Mouse (Mus musculus) forebrain, embryonic 12.5 days (tissue): ENCODE results near the gene Aff4. TPM values are rescaled to one million over a fixed set of nuclear protein-coding genes. Genes with fewer than 3 reads are reported as not detected.
A peak's percentile ranks its signal among the peaks of the same experiment; 100 is the strongest.
"Not testable (repeated sequence)": the region's sequence is repeated elsewhere in the genome, so short reads cannot be mapped to it uniquely, and the experiment has no call there.

Experiments
- ATAC-seq: fragments of 200-750 bp; cut with Nextera tagmentation; 2 replicates; pipeline ENCODE4 v1.8.0; 2017; ENCODE audit warnings: moderate TSS enrichment; ENCODE audit not compliant: low FRiP score
- H3K27ac ChIP-seq: fragments of 300-500 bp; sonication (generic); 2 replicates; pipeline ENCODE4 v1.5.1; 2016; ENCODE audit warnings: mild to moderate bottlenecking
- H3K27me3 ChIP-seq: fragments of 300-500 bp; sonication (generic); 2 replicates; pipeline ENCODE4 v1.6.1; 2016; ENCODE audit warnings: mild to moderate bottlenecking
- H3K36me3 ChIP-seq: fragments of 300-500 bp; sonication (generic); replicated peaks from 2 replicates; pipeline ENCODE4 v1.6.1; 2016; ENCODE audit warnings: mild to moderate bottlenecking
- H3K4me1 ChIP-seq: fragments of 300-500 bp; sonication (generic); 2 replicates; pipeline ENCODE4 v1.6.1; 2016
- H3K4me2 ChIP-seq: fragments of 300-500 bp; sonication (generic); 2 replicates; pipeline ENCODE4 v1.6.1; 2016; ENCODE audit warnings: mild to moderate bottlenecking, moderate library complexity
- H3K4me3 ChIP-seq: fragments of 300-500 bp; sonication (generic); replicated peaks from 2 replicates; pipeline ENCODE4 v1.5.1; 2016; ENCODE audit warnings: mild to moderate bottlenecking
- H3K9ac ChIP-seq: fragments of 300-500 bp; sonication (generic); 2 replicates; pipeline ENCODE4 v1.6.1; 2016; ENCODE audit warnings: mild to moderate bottlenecking
- H3K9me3 ChIP-seq: fragments of 300-500 bp; sonication (generic); 2 replicates; pipeline ENCODE4 v1.6.1; 2016
- WGBS: fragments of 180-500 bp; shearing (Covaris S2); methylation state at CpG from one replicate; pipeline ENCODE4 v1.1.7; 2016; 5-methylcytosine and 5-hydroxymethylcytosine counted together
- polyA plus RNA-seq: library from polyadenylated mRNA; unstranded; fragments of >200 nt; fragmentation: Nextera tagmentation; extraction: Ambion mirVana; gene quantifications from 2 replicates; pipeline ENCODE4 v1.2.1, GENCODE M21; 2016

Aff4 gene
- polyA plus RNA-seq, 1 experiment from 2014 or later: 77.6 TPM

DNA sequence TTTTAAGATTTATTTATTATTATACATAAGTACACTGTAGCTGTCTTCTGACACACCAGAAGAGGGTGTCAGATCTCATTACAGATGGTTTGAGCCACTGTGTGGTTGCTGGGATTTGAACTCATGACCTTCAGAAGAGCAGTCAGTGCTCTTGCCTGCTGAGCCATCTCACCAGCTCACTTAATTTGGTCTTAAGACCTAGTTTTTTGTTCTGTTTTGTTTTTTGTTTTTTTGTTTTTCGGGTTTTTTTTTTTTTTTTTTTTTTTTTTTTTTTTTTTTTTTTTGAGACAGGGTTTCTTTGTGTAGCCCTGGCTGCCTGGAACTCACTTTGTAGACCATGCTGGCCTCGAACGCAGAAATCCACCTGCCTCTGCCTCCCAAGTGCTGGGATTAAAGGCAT is 32.1 kb upstream of the Aff4 start:
- ATAC-seq, H3K4me3 ChIP-seq, H3K4me2 ChIP-seq, H3K27me3 ChIP-seq, H3K9ac ChIP-seq, H3K9me3 ChIP-seq, H3K36me3 ChIP-seq, H3K4me1 ChIP-seq, H3K27ac ChIP-seq: not testable (repeated sequence)
- 83% methylated on average over 3 of the region's 3 CpGs for WGBS

- H3K27me3 ChIP-seq, H3K9me3 ChIP-seq, H3K36me3 ChIP-seq, H3K27ac ChIP-seq, H3K4me2 ChIP-seq, H3K4me3 ChIP-seq, H3K9ac ChIP-seq, ATAC-seq, H3K4me1 ChIP-seq: not testable (repeated sequence)
- WGBS: 94% methylated on average over 13 of the region's 13 CpGs
Observed at GRCm38 (mm10) chr11:53319867-53320266, 30.8 kb upstream of the Aff4 start.

- Histone ChIP-seq H3K4me3 (peak within 1 kb of the TSS; percentile 80), H3K36me3 (peaks cover 18% of the 10 kb centered on the region), H3K9me3 (no peaks in the 10 kb centered on the region), H3K27me3 (no peaks in the 10 kb centered on the region; the same call in 1 of the 2 replicates), H3K4me1 (peaks cover 9% of the 10 kb centered on the region), H3K27ac (peak within 1 kb of the TSS; percentile 65), H3K4me2 (peak within 1 kb of the TSS; percentile 56), H3K9ac (peak within 1 kb of the TSS; percentile 80)
- WGBS: 0% methylated on average over 21 of the region's 21 CpGs
- ATAC-seq: peak; percentile 96
Observed at GRCm38 (mm10) chr11:53324512-53324968, 26.1 kb upstream of the Aff4 start, which contains the start of gene Zcchc10. Gene Zcchc10, plus strand, starts transcription at chr11:53324679.

DNA sequence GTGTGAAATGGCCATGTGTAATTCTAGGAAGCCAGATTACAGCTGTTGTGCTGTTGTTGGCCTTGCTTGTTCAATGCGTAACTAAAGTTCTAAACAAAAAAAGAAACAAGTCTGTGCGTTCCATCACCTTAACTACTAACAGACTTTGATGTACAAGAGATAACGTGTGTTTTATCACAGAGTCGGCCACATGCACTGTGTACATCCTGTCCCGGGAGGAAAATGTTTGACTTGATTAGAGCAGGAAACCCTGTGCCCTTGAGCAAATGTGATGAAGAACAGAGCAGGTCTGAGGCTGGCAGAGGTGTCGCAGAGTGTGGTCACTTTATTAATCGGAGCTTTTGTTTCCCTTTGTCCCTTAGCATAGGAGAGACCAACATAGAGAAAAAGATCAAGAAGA is 20.3 kb upstream of the Aff4 start:
- H3K4me3 ChIP-seq: no peak overlapping the region
- no peak for ATAC-seq
- H3K27me3 ChIP-seq: no peaks in the 10 kb centered on the region
- no peak overlapping the region for H3K27ac ChIP-seq
- H3K9ac ChIP-seq: no peak overlapping the region
- peaks cover 6% of the 10 kb centered on the region for H3K4me1 ChIP-seq
- H3K36me3 ChIP-seq: peaks cover 46% of the 10 kb centered on the region
- no peaks in the 10 kb centered on the region for H3K9me3 ChIP-seq
- H3K4me2 ChIP-seq: no peak overlapping the region
- WGBS: 93% methylated on average over 7 of the region's 7 CpGs

GRCm38 (mm10) chr11:53331121-53331520 is 19.5 kb upstream of the Aff4 start:
- 94% methylated on average over 6 of the region's 6 CpGs for WGBS
- H3K4me3 ChIP-seq: no peak overlapping the region
- no peaks in the 10 kb centered on the region for H3K27me3 ChIP-seq
- no peaks in the 10 kb centered on the region for H3K9me3 ChIP-seq
- no peak overlapping the region for H3K4me2 ChIP-seq
- H3K9ac ChIP-seq: no peak overlapping the region
- peaks cover 46% of the 10 kb centered on the region for H3K36me3 ChIP-seq
- no peaks in the 10 kb centered on the region for H3K4me1 ChIP-seq
- no peak for ATAC-seq
- H3K27ac ChIP-seq: no peak overlapping the region

GRCm38 (mm10) chr11:53332076-53332680 is 18.5 kb upstream of the Aff4 start:
- H3K4me1 ChIP-seq: no peaks in the 10 kb centered on the region
- no peaks in the 10 kb centered on the region for H3K9me3 ChIP-seq
- no peak overlapping the region for H3K4me3 ChIP-seq
- peaks cover 46% of the 10 kb centered on the region for H3K36me3 ChIP-seq
- H3K27ac ChIP-seq: no peak overlapping the region
- ATAC-seq: no peak
- no peaks in the 10 kb centered on the region for H3K27me3 ChIP-seq
- WGBS: 92% methylated on average over 14 of the region's 14 CpGs
- no peak overlapping the region for H3K9ac ChIP-seq
- no peak overlapping the region for H3K4me2 ChIP-seq

DNA sequence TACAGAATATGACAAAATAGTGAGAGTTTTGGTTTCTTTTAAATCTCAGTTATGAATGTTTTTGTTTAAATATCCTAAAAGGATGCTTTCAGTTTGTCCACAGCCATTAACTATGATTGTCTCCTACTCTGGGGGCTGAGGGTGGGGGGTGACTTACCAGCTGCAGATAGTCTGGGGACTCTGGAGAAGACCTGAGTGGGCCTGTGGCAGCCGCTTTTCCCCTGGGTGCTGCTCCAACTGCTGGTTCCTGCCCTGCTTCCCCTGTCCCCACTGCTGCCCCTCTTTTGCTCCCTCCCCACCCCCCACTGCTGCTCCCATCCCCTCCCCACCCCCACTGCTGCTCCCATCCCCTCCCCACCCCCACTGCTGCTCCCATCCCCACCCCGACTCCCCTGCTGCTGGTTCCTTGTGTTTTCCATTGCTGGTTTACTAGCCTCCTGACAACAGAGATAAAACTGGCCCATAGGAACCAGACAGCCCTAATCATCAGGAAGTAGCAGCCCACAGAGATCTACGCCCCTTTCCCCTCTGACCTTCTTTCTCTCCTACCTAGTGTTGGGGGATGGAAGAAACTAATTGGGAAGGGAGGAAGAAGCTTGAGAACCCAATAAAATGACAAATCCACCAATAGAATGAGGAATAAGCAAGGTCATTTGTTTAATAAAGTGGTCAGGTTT is 15.0 kb upstream of the Aff4 start:
- H3K27ac ChIP-seq: no peak overlapping the region

GRCm38 (mm10) chr11:53336182-53336571 is 14.5 kb upstream of the Aff4 start:
- H3K27me3 ChIP-seq: no peaks in the 10 kb centered on the region
- H3K4me1 ChIP-seq: no peaks in the 10 kb centered on the region
- H3K9ac ChIP-seq: no peak overlapping the region
- H3K4me3 ChIP-seq: no peak overlapping the region
- no peak overlapping the region for H3K27ac ChIP-seq
- no peak overlapping the region for H3K4me2 ChIP-seq
- no peak for ATAC-seq
- no peaks in the 10 kb centered on the region for H3K9me3 ChIP-seq
- H3K36me3 ChIP-seq: peaks cover 21% of the 10 kb centered on the region

More for the DNA sequence above, 15.0 kb upstream of the Aff4 start:
- Histone ChIP-seq H3K4me2 (no peak overlapping the region), H3K36me3 (peaks cover 24% of the 10 kb centered on the region), H3K4me1 (no peaks in the 10 kb centered on the region), H3K4me3 (no peak overlapping the region), H3K27me3 (no peaks in the 10 kb centered on the region), H3K9me3 (no peaks in the 10 kb centered on the region), H3K9ac (no peak overlapping the region)
- ATAC-seq: no peak
- 45% methylated on average over 3 of the region's 3 CpGs for WGBS

- 84% methylated on average over 1 of the region's 1 CpGs for WGBS
- no peak overlapping the region for H3K9ac ChIP-seq
- no peak overlapping the region for H3K27ac ChIP-seq
- peaks cover 14% of the 10 kb centered on the region; the same call in 1 of the 2 replicates for H3K36me3 ChIP-seq
- no peaks in the 10 kb centered on the region for H3K27me3 ChIP-seq
- H3K9me3 ChIP-seq: no peaks in the 10 kb centered on the region
- H3K4me2 ChIP-seq: no peak overlapping the region
- no peak overlapping the region for H3K4me3 ChIP-seq
- no peak for ATAC-seq
- H3K4me1 ChIP-seq: no peaks in the 10 kb centered on the region
Observed at GRCm38 (mm10) chr11:53336924-53337323, 13.7 kb upstream of the Aff4 start.

DNA sequence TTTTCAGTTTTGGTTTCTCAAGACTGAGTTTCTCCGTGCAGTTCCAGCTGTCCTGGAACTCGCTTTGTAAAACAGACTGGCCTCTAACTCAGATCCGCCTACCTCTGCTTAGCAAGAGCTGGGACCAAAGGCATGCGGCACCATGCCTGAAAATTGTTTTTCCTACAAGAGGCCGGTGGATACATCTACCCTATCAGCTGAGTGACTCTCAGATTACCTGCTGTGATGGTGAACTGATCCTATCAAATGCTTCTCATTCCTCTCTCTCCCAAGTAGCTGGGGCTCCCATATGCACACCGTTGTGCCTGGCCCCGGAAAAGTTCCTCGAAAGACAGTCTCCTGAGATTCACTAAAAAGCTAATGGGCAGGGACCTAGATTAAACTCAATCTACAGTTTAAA is 12.9 kb upstream of the Aff4 start:
- no peak overlapping the region for H3K4me2 ChIP-seq
- WGBS: 65% methylated on average over 8 of the region's 8 CpGs
- no peaks in the 10 kb centered on the region for H3K4me1 ChIP-seq
- H3K36me3 ChIP-seq: peaks cover 9% of the 10 kb centered on the region; the same call in 1 of the 2 replicates
- no peaks in the 10 kb centered on the region for H3K27me3 ChIP-seq
- H3K27ac ChIP-seq: no peak overlapping the region
- ATAC-seq: no peak
- no peak overlapping the region for H3K9ac ChIP-seq
- H3K9me3 ChIP-seq: no peaks in the 10 kb centered on the region
- no peak overlapping the region for H3K4me3 ChIP-seq

DNA sequence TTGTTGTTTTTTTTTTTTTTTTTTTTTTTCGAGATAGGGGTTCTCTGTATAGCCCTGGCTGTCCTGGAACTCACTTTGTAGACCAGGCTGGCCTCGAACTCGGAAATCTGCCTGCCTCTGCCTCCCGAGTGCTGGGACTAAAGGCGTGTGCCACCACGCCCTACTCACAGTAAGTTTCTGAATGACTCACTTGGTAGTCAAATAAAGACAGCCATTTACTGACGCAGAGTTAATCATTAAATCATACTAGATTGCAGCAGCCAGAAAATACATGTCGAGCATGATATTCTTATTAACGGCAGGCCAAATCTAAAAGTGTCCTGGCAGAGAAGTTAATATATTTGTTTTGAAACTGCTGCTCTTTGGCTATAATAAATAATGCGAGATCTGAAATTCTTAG is 9.6 kb upstream of the Aff4 start:
- 96% methylated on average over 9 of the region's 10 CpGs for WGBS
- not testable (repeated sequence) for H3K4me2 ChIP-seq, H3K4me1 ChIP-seq, H3K9ac ChIP-seq, H3K36me3 ChIP-seq, H3K4me3 ChIP-seq, H3K27me3 ChIP-seq, ATAC-seq, H3K27ac ChIP-seq, H3K9me3 ChIP-seq

- no peaks in the 10 kb centered on the region for H3K9me3 ChIP-seq
- no peak overlapping the region for H3K27ac ChIP-seq
- no peak for ATAC-seq
- no peaks in the 10 kb centered on the region for H3K27me3 ChIP-seq
- no peak overlapping the region for H3K4me2 ChIP-seq
- H3K4me1 ChIP-seq: no peaks in the 10 kb centered on the region
- H3K9ac ChIP-seq: no peak overlapping the region
- no peak overlapping the region for H3K4me3 ChIP-seq
- no peaks in the 10 kb centered on the region for H3K36me3 ChIP-seq
- 66% methylated on average over 5 of the region's 5 CpGs for WGBS
Observed at GRCm38 (mm10) chr11:53342711-53343110, 7.9 kb upstream of the Aff4 start.

DNA sequence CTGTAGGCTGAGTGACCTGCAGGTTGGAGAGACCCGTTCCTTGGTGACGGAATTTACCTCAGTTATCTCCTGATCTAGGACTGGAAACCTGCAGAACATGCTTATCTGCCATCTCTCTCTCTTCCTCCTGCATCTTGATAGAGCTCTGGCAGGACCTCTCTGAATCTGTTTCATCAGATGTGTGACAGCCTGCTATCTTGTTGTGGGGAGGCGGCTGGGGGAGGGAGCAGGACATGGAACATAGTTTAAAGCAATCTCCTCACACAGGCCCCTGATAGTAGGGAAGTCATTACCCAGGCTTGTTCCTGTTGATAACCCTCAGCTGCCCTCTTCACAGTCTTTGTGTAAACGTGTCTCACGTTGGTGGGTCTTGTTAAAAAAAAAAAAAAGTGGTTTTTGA is 5.3 kb upstream of the Aff4 start:
- H3K27ac ChIP-seq: no peak overlapping the region
- H3K27me3 ChIP-seq: no peaks in the 10 kb centered on the region
- ATAC-seq: no peak
- H3K36me3 ChIP-seq: no peaks in the 10 kb centered on the region
- H3K9ac ChIP-seq: no peak overlapping the region
- no peak overlapping the region for H3K4me2 ChIP-seq
- no peaks in the 10 kb centered on the region for H3K9me3 ChIP-seq
- H3K4me1 ChIP-seq: 0 out of 2 replicates have a peak, but pooled peaks cover 3% of the 10 kb centered on the region
- WGBS: 48% methylated on average over 5 of the region's 5 CpGs
- no peak overlapping the region for H3K4me3 ChIP-seq
